Mouse (Mus musculus): ENCODE data around the gene Timm8a2. TPM values are rescaled to one million over a fixed set of nuclear protein-coding genes. Genes with fewer than 3 reads are reported as not detected.

The Timm8a2 gene
- total RNA-seq, 2 experiments from 2014 or later = not detected

GRCm38 (mm10) chr14:122010301-122010700 is 24.2 kb upstream of the Timm8a2 start:
- no peak for DNase-seq (ENCODE audit: low spot score in 2 of 2)

- no peak for DNase-seq (ENCODE audit: low spot score in 2 of 2)
These were observed 22.7 kb upstream of the Timm8a2 start for GRCm38 (mm10) chr14:122011768-122012167.

GRCm38 (mm10) chr14:122012193-122012592 is 22.3 kb upstream of the Timm8a2 start:
- no peak for DNase-seq (ENCODE audit: low spot score in 2 of 2)

- no peak for DNase-seq (ENCODE audit: low spot score in 2 of 2)
These were observed 21.7 kb upstream of the Timm8a2 start for GRCm38 (mm10) chr14:122012814-122013213.

- no peak for DNase-seq (ENCODE audit: low spot score in 2 of 2)
These were observed 21.0 kb upstream of the Timm8a2 start for GRCm38 (mm10) chr14:122013417-122013951.

GRCm38 (mm10) chr14:122017958-122018357 is 16.5 kb upstream of the Timm8a2 start:
- DNase-seq (ENCODE audit: low spot score in 2 of 2) = no peak

GRCm38 (mm10) chr14:122019389-122019788 is 15.1 kb upstream of the Timm8a2 start:
- DNase-seq (ENCODE audit: low spot score in 2 of 2) = no peak

- DNase-seq (ENCODE audit: low spot score in 2 of 2) = no peak
These were observed 13.9 kb upstream of the Timm8a2 start for GRCm38 (mm10) chr14:122020567-122020966.

- no peak for DNase-seq (ENCODE audit: low spot score in 2 of 2)
These were observed 11.4 kb upstream of the Timm8a2 start for GRCm38 (mm10) chr14:122023054-122023453.

- DNase-seq (ENCODE audit: low spot score in 2 of 2) = no peak
These were observed 10.5 kb upstream of the Timm8a2 start for GRCm38 (mm10) chr14:122023928-122024327.

GRCm38 (mm10) chr14:122028926-122029745 is 5.3 kb upstream of the Timm8a2 start:
- DNase-seq (ENCODE audit: low spot score in 2 of 2) = no peak

- DNase-seq (ENCODE audit: low spot score in 2 of 2) = no peak
These were observed 4.6 kb upstream of the Timm8a2 start for GRCm38 (mm10) chr14:122029851-122030250.

GRCm38 (mm10) chr14:122032045-122032444 is 2.4 kb upstream of the Timm8a2 start:
- DNase-seq (ENCODE audit: low spot score in 2 of 2) = no peak

- DNase-seq (ENCODE audit: low spot score in 2 of 2) = no peak
These were observed 707 bp downstream of the Timm8a2 start for GRCm38 (mm10) chr14:122035181-122035580.

- DNase-seq (ENCODE audit: low spot score in 2 of 2) = no peak
These were observed 1.4 kb downstream of the Timm8a2 start for GRCm38 (mm10) chr14:122035860-122036259.

GRCm38 (mm10) chr14:122038874-122039647 is 4.6 kb downstream of the Timm8a2 start:
- no peak for DNase-seq (ENCODE audit: low spot score in 2 of 2)

- DNase-seq (ENCODE audit: low spot score in 2 of 2) = no peak
These were observed 6.9 kb downstream of the Timm8a2 start for GRCm38 (mm10) chr14:122041413-122041825.

- DNase-seq (ENCODE audit: low spot score in 2 of 2) = no peak
These were observed 7.7 kb downstream of the Timm8a2 start for GRCm38 (mm10) chr14:122042142-122042694.

GRCm38 (mm10) chr14:122047784-122048183 is 13.3 kb downstream of the Timm8a2 start:
- DNase-seq (ENCODE audit: low spot score in 2 of 2) = no peak

- no peak for DNase-seq (ENCODE audit: low spot score in 2 of 2)
These were observed 14.3 kb downstream of the Timm8a2 start for GRCm38 (mm10) chr14:122048816-122049215.

GRCm38 (mm10) chr14:122052896-122053635 is 18.6 kb downstream of the Timm8a2 start:
- no peak for DNase-seq (ENCODE audit: low spot score in 2 of 2)
